Mouse (Mus musculus) heart, postnatal 0 days (tissue): ENCODE results near the gene Samd11. TPM values are rescaled to one million over a fixed set of nuclear protein-coding genes. Genes with fewer than 3 reads are reported as not detected.
A peak's percentile ranks its signal among the peaks of the same experiment; 100 is the strongest.

ENCODE experiments used
- ATAC-seq: fragments of 200-750 bp; cut with Nextera tagmentation; 2 replicates; pipeline ENCODE4 v1.8.0; 2017; ENCODE audit warnings: low read depth, moderate number of reproducible peaks, moderate library complexity; ENCODE audit not compliant: insufficient read depth
- DNase-seq: peaks from one replicate; pipeline ENCODE4 v3.0.0-alpha.2; 2016; ENCODE audit warnings: low spot score
- H3K27ac ChIP-seq: fragments of 300-500 bp; sonication (generic); 2 replicates; pipeline ENCODE4 v1.5.1; 2014; ENCODE audit warnings: low read depth, mild to moderate bottlenecking
- H3K27me3 ChIP-seq: fragments of 300-500 bp; sonication (generic); 2 replicates; pipeline ENCODE4 v1.6.1; 2014; ENCODE audit warnings: low read length, mixed read lengths; ENCODE audit not compliant: control insufficient read depth, insufficient read depth
- H3K36me3 ChIP-seq: fragments of 300-500 bp; sonication (generic); replicated peaks from 2 replicates; pipeline ENCODE4 v1.6.1; 2014; ENCODE audit warnings: low read length, mixed read lengths; ENCODE audit not compliant: control insufficient read depth, insufficient read depth
- H3K4me1 ChIP-seq: fragments of 300-500 bp; sonication (generic); 2 replicates; pipeline ENCODE4 v1.6.1; 2014; ENCODE audit warnings: antibody characterized with exemption; ENCODE audit not compliant: control insufficient read depth, insufficient read depth
- H3K4me2 ChIP-seq: fragments of 300-500 bp; sonication (generic); 2 replicates; pipeline ENCODE4 v1.6.1; 2014; ENCODE audit warnings: low read depth, mild to moderate bottlenecking, low read length, moderate library complexity
- H3K4me3 ChIP-seq: fragments of 300-500 bp; sonication (generic); 2 replicates; pipeline ENCODE4 v1.5.1; 2014; ENCODE audit warnings: low read depth, low read length
- H3K9ac ChIP-seq: fragments of 300-500 bp; sonication (generic); replicated peaks from 2 replicates; pipeline ENCODE4 v1.6.1; 2014; ENCODE audit warnings: low read depth, low read length, mixed read lengths
- H3K9me3 ChIP-seq: fragments of 300-500 bp; sonication (generic); replicated peaks from 2 replicates; pipeline ENCODE4 v1.6.1; 2016; ENCODE audit warnings: low read length; ENCODE audit not compliant: control insufficient read depth
- CTCF ChIP-seq: IDR thresholded peaks from 2 replicates; pipeline ENCODE4 v1.5.1; 2016; ENCODE audit warnings: antibody characterized with exemption, control low read depth, low read depth
- EP300 ChIP-seq: IDR thresholded peaks from 2 replicates; pipeline ENCODE4 v1.6.1; 2016; ENCODE audit warnings: antibody characterized with exemption, low read depth
- WGBS: fragments of 180-500 bp; shearing (Covaris S2); extraction: QIAGEN DNeasy Blood & Tissue Kit; methylation state at CpG from one replicate; pipeline ENCODE4 v1.1.7; 2014; 5-methylcytosine and 5-hydroxymethylcytosine counted together
- polyA plus RNA-seq: library from polyadenylated mRNA; unstranded; fragments of >200 nt; fragmentation: Nextera tagmentation; extraction: Ambion mirVana; gene quantifications from 2 replicates; pipeline ENCODE4 v1.2.1, GENCODE M21; 2015
- total RNA-seq: library from RNA; depleted of rRNA; stranded (reverse); fragments of >200 nt; gene quantifications from 2 replicates; pipeline ENCODE4 v1.2.3, GENCODE M21; 2014; ENCODE audit warnings: low replicate concordance

Samd11 gene
- total and polyA plus RNA-seq, 2 experiments from 2014 or later, result 0.19 to 0.95 TPM

DNA sequence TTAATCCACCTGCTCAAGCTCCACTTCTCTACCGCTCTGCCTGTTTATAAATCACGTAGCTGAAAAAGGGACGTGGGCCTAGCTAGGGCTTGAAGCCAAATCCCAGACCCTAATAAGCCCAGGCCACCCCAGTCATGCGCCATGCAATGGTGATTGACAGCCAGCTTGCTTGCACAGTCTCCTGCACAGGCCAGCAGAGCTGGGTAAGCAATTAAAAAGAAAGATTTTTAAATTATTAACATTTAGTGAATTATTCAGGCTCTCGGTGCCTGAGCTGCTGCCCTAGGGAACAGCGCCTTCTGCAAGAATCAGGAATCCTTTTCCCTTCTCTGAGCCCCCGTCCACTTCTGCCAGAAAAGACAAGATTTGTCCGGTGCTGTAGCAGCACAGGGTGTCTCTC, 4.4 kb downstream of the Samd11 start:
- TF ChIP-seq CTCF (no peak), EP300 (no peak)
- ATAC-seq (no peak), DNase-seq (no peak)
- 69% methylated on average over 8 of the region's 8 CpGs for WGBS
- Histone ChIP-seq H3K9me3 (no peaks in the 10 kb centered on the region), H3K27me3 (peaks cover 17% of the 10 kb centered on the region), H3K4me1 (no peaks in the 10 kb centered on the region), H3K27ac (no peak overlapping the region), H3K4me3 (no peak overlapping the region), H3K36me3 (peaks cover 25% of the 10 kb centered on the region), H3K9ac (no peak overlapping the region), H3K4me2 (no peak overlapping the region)

DNA sequence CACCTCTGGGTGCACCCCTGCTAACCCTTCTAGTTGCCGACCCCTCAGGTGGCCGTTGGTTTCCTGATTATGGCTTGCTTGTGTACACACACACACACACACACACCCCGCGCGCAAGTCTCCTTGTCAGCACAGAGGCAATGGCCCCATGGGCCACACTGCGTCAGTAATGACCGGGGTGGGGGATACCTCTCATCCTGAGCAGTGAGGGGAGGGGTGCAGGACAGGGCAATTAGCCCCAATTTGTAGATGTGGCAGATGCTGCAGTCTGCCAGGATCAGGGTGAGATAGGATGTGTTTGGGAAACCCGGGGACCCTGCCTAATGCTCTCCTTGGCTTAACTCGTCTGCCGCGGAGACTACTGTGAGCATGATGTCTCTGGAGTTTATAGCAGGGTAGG, 5.9 kb downstream of the Samd11 start:
- no peak for DNase-seq
- H3K4me1 ChIP-seq, result no peaks in the 10 kb centered on the region
- no peak for ATAC-seq
- no peak overlapping the region for H3K27ac ChIP-seq
- no peaks in the 10 kb centered on the region for H3K9me3 ChIP-seq
- H3K4me2 ChIP-seq, result no peak overlapping the region
- WGBS, result 56% methylated on average over 11 of the region's 11 CpGs
- H3K36me3 ChIP-seq, result peaks cover 40% of the 10 kb centered on the region
- H3K27me3 ChIP-seq, result peaks cover 4% of the 10 kb centered on the region
- no peak overlapping the region for H3K9ac ChIP-seq
- TF ChIP-seq EP300, result no peak
- TF ChIP-seq CTCF, result no peak
- H3K4me3 ChIP-seq, result no peak overlapping the region

DNA sequence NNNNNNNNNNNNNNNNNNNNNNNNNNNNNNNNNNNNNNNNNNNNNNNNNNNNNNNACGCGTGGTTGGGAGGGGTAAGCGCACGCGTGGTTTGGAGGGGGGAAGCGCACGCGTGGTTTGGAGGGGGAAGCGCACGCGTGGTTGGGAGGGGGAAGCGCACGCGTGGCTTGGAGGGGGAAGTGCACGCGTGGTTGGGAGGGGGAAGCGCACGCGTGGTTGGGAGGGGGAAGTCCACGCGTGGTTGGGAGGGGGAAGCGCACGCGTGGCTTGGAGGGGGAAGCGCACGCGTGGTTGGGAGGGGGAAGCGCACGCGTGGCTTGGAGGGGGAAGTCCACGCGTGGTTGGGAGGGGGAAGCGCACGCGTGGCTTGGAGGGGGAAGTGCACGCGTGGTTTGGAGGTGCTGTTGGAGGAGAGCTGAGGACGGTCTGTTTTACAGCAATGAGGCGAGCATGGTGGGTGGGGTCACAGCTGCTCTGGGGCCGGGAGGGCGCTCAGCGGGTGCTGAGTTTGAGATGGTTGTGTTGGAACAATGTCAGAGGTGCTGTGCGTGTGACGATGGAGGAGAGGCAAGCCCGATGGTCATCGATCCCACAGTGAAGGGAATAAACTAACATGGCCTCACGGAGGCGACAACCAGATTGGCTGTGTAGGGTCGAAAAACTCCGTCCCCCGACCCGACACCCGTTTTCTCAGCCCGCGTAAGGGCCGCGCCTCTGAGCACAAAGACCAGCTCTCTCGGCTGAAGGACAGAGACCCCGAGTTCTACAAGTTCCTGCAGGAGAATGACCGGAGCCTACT, 18.6 kb downstream of the Samd11 start:
- H3K27ac ChIP-seq, result no peak overlapping the region
- H3K9ac ChIP-seq, result 0 out of 2 replicates have a peak overlapping the region, but pooled peaks have one; percentile 61
- H3K36me3 ChIP-seq, result peaks cover 45% of the 10 kb centered on the region

DNA sequence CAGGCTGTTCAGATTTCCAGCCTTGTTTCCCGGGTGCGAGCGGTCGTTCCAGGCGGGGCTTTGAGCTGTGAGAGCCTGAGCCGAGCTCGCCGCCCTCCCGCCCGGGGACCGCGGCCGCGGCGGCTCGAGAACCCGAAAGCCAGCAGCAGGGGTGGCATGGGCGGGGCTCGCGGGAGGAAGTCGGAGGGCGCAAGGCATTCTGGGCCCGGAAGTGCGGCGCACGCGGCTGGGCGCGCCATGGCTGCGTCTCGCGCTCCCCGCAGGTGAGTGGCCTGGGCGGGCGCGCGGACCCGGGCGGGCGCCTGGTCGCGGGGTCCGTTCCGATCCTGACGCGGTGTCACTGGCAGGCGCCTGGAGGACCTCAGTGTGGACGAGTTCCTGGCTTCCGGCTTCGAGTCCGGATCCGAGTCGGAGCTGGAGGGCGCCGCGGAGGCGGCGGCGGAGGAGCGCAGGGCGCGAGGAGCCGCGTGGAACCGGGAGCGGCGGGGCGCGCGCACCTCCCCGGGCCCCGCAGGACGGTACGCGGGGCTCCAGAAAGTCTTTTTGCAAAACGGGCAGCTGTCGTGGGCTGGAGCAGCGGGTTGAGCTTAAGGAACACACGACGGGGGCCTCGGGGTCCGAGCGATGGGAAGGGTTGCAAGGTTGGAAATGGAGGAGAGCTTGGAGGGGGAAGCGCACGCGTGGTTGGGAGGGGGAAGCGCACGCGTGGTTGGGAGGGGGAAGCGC, 19.5 kb downstream of the Samd11 start, which contains the start of gene Noc2l:
Gene Noc2l (plus strand): TSS at position 203 of the 726 bp plus-strand sequence.
- WGBS, result 1% methylated on average over 89 of the region's 90 CpGs

More for the DNA sequence above, 18.6 kb downstream of the Samd11 start:
- Histone ChIP-seq H3K4me1 (peaks cover 6% of the 10 kb centered on the region), H3K4me2 (peak overlapping the region; percentile 64), H3K9me3 (no peaks in the 10 kb centered on the region), H3K27me3 (no peaks in the 10 kb centered on the region), H3K4me3 (peak overlapping the region; percentile 75)
- no peak for DNase-seq
- WGBS, result 32% methylated on average over 56 of the region's 60 CpGs
- ATAC-seq, result no peak
- TF ChIP-seq EP300 (no peak), CTCF (no peak)

DNA sequence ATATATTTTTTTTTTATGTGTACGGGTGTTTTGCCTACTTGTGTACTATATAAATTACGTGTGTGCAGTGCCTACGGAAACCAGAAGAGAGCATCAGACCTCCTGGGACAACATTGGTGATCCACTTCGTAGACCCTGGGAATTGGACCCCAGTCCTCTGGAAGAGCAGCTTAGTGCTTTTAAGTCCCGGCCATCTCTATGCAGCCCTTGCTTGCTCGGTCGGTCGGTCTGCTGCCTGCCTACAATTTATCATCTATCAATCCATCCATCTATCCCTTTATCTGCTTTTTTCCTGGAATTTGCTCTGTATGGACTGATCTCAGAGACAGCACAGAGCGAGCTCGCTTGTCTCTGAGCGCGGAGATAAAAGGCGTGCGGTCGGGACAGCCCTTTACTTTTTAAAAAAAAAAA, 20.1 kb downstream of the Samd11 start:
- Histone ChIP-seq H3K4me2 (peak overlapping the region; percentile 64), H3K9me3 (no peaks in the 10 kb centered on the region), H3K27ac (peak overlapping the region; percentile 83; the same call in 1 of the 2 replicates), H3K27me3 (no peaks in the 10 kb centered on the region), H3K9ac (peak overlapping the region; percentile 61; the same call in 1 of the 2 replicates), H3K4me1 (peaks cover 6% of the 10 kb centered on the region), H3K4me3 (peak overlapping the region; percentile 75), H3K36me3 (peaks cover 45% of the 10 kb centered on the region)
- ATAC-seq (peak; percentile 40), DNase-seq (peak; percentile 45)
- WGBS, result under 1% methylated on average over 15 of the region's 15 CpGs
- TF ChIP-seq EP300, result no peak
- 0 out of 2 replicates have a peak, but pooled peaks have one; percentile 15 for TF ChIP-seq CTCF

More for the DNA sequence above, 19.5 kb downstream of the Samd11 start, which contains the start of gene Noc2l:
- H3K36me3 ChIP-seq, result peaks cover 45% of the 10 kb centered on the region
- DNase-seq (peak; percentile 91), ATAC-seq (peak; percentile 93)
- H3K9ac ChIP-seq, result peak within 1 kb of the TSS; percentile 61
- peak within 1 kb of the TSS; percentile 83 for H3K27ac ChIP-seq
- no peak for TF ChIP-seq EP300
- TF ChIP-seq CTCF, result no peak
- no peaks in the 10 kb centered on the region for H3K9me3 ChIP-seq
- H3K4me2 ChIP-seq, result peak within 1 kb of the TSS; percentile 64
- H3K4me1 ChIP-seq, result peaks cover 6% of the 10 kb centered on the region
- H3K4me3 ChIP-seq, result peak within 1 kb of the TSS; percentile 75
- no peaks in the 10 kb centered on the region for H3K27me3 ChIP-seq
